ENCODE assay signal across 22 mouse cellular contexts in the genomic region with DNA sequence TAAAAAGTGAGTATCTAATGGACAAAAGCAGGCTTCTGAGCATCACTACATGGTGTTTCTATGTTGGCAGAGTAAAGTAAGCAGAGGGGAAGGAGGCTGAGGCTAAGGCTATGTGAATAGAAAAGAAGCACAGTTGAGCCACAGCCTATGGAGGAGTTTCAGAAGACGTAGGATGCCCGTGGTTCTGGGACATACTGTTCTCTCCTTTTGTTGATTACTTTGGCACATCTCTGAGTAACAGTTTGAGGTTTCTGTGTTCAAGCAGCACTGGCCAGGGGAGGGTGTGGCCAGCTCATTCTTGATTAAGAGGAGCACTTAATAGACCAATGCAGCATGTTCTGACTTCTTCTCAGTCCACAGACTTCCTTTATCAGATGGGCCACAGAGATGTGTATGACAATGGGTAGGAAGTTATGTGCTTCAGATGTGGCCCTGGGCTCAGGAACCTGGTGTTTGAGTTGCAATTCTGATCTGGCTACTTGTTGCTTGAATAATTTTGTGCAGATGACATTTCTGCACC. TPM values are rescaled to one million over a fixed set of nuclear protein-coding genes. Genes with fewer than 3 reads are reported as not detected.
DNase-seq lines count a peak whose midpoint lies in the region; ATAC-seq lines count a peak whose summit lies in the region.
"Had no signal": no experiment of that assay in that cellular context is flagged by ENCODE, and none has a peak within 500 bp of the region (broad histone marks: within the 10 kb centered on the region; RNA-seq: fewer than 3 reads in every experiment).

No protein-coding gene starts in this region.

- ATAC-seq in common myeloid progenitor, adult 5-6 weeks (replicated peaks; ENCODE audit: low read depth, poor library complexity, severe bottlenecking): peak; percentile 52; the same call in 1 of the 2 replicates
- ATAC-seq in megakaryocyte-erythroid progenitor cell, adult 5-6 weeks (replicated peaks; ENCODE audit: low FRiP score, low TSS enrichment, poor library complexity, severe bottlenecking): peak; percentile 44; the same call in 1 of the 2 replicates
- ATAC-seq: forebrain, embryonic 15.5 days; hindbrain, postnatal 0 days; inflammation-experienced regulatory T-cells, adult 6 months; intestine, embryonic 16.5 days had no signal

- peak; percentile 42 for DNase-seq in 3T3-L1 (ENCODE audit: low read depth, low spot score)
- peak; percentile 65 for DNase-seq in 416B (ENCODE audit: low read depth)
- DNase-seq in yolk sac, embryonic 10.5 days (ENCODE audit: low spot score): no peak
- DNase-seq in gastrocnemius, postnatal 14 days: no peak
- no peak for DNase-seq in left cerebral cortex, postnatal 36 days (ENCODE audit: low spot score in 2 of 2)
- DNase-seq: adrenal gland, postnatal 10 days; adrenal gland, postnatal 36 days; B cell, adult 2 months; cerebellum, adult 2 months; cerebellum, adult 9-11 months; cerebellum, postnatal 25 days; embryo, embryonic 11 days; gastrocnemius, postnatal 36 days; heart, adult 18-20 months; heart, postnatal 14 days; heart, postnatal 4 days had no signal

- intact Hi-C loops in gastrocnemius, postnatal 14 days (cut with DNase I; ENCODE audit: low total_unique reads): no loop called here
- intact Hi-C loops in left cerebral cortex, postnatal 36 days (cut with DNase I): no loop called here

RNA-seq across cellular contexts. Expression of gene Prune2, which starts 7.1 kb away (rescaled TPM):
- 0.78 and 0.82 TPM in 2 replicates for total RNA-seq in common myeloid progenitor, adult 5-6 weeks (2017)
- total RNA-seq in megakaryocyte-erythroid progenitor cell, adult 5-6 weeks (2014; fragmentation: Nextera tagmentation): not detected in 2 replicates
- total RNA-seq in megakaryocyte-erythroid progenitor cell, adult 5-6 weeks (2017): not detected in 2 replicates
- 1 to 10 TPM; 2.4 to 3.9 TPM for total RNA-seq in gastrocnemius, postnatal 14 days (2021)
- 10 to 100 TPM; 74.6 to 75.0 TPM for total RNA-seq in left cerebral cortex, postnatal 36 days (2021)

Comparison
In these comparisons a context has a peak if more than half of its experiments do, and no peak if none do; other contexts are left out.
1. DNase-seq: peak in 3T3-L1 (single experiment) and 416B (single experiment); none in yolk sac, embryonic 10.5 days (single experiment), gastrocnemius, postnatal 14 days (single experiment) and left cerebral cortex, postnatal 36 days (0 of 2).
2. RNA of gene Prune2, which starts 7.1 kb away (total RNA-seq): 74.6 to 75.0 TPM in left cerebral cortex, postnatal 36 days; 2.4 to 3.9 TPM in gastrocnemius, postnatal 14 days, 0.78 to 0.82 TPM in common myeloid progenitor, adult 5-6 weeks and not detected in megakaryocyte-erythroid progenitor cell, adult 5-6 weeks; every median in the first group is over 10 times any median in the second.